Mouse (Mus musculus) Patski (cell line): ENCODE measurements at regions not wholly inside any gene's neighbourhood (a gene's known extent, or its start where the extent isn't known, plus 50 kb on each side); places are given as distances from the start of the nearest gene placed in this dataset.

Experiments used
- ATAC-seq: fragments of 100-300 bp; one replicate; pipeline ENCODE4 v1.8.0; 2021
- CTCF ChIA-PET: fragments of 350-600 bp; sonication (Branson Sonifier 250); formaldehyde crosslinking; loops from one replicate; lab custom pipeline; 2022; ENCODE audit warnings: inconsistent platforms; lab: Charles Lee
- POLR2A ChIA-PET: fragments of 350-600 bp; sonication (Branson Sonifier 250); formaldehyde crosslinking; loops from one replicate; lab custom pipeline; 2022; ENCODE audit warnings: antibody characterized with exemption, inconsistent platforms; lab: Charles Lee
- DNase-seq: peaks from one replicate; pipeline ENCODE4 v3.0.0-alpha.2; 2011; ENCODE audit warnings: low read depth, low spot score
- H3K27me3 ChIP-seq: fragments of 371-371 bp; one replicate; pipeline ENCODE4 v1.5.1; 2021
- CTCF ChIP-seq: fragments of 100-300 bp; IDR thresholded peaks from one replicate; pipeline ENCODE4 v1.5.1; 2021
- in situ Hi-C: fragments of 300-500 bp; cut with MboI; formaldehyde crosslinking; loops from 3 replicates; pipeline ENCODE4 v1.11.1; 2018; ENCODE audit warnings: low pct_unique_long_range_greater_than_20kb, mixed read lengths

- in situ Hi-C loops = no loop called here
- CTCF ChIA-PET = no interaction called here
These were observed 1302.2 kb downstream of the Efna5 start for GRCm38 (mm10) chr17:61578895-61579294.

GRCm38 (mm10) chr17:61570933-61571332, 1310.2 kb downstream of the Efna5 start:
- ChIA-PET POLR2A (no interaction called here), CTCF (no interaction called here)
- TF ChIP-seq CTCF = no peak
- ATAC-seq (no peak), DNase-seq (no peak)
- in situ Hi-C loops = no loop called here
- H3K27me3 ChIP-seq = peaks cover 13% of the 10 kb centered on the region

More at GRCm38 (mm10) chr17:61578895-61579294, 1302.2 kb downstream of the Efna5 start:
- peaks cover 10% of the 10 kb centered on the region for H3K27me3 ChIP-seq
- DNase-seq (no peak), ATAC-seq (no peak)
- POLR2A ChIA-PET = interaction anchor here (0.7 kb wide), 1 partner anchor 237 kb away, joined by 4 read pairs; no protein-coding TSS in a partner anchor
- no peak for TF ChIP-seq CTCF
